Mouse (Mus musculus) ES-E14 (cell line): ENCODE results near the gene Ggt1. TPM values are rescaled to one million over a fixed set of nuclear protein-coding genes. Genes with fewer than 3 reads are reported as not detected.

Experiments
- DNase-seq: peaks from one replicate; pipeline ENCODE4 v3.0.0-alpha.2; 2013; ENCODE audit warnings: low read depth, low spot score
- H3K27ac ChIP-seq: 2 replicates; pipeline ENCODE4 v1.5.1; 2012; ENCODE audit warnings: low read depth, mild to moderate bottlenecking, low read length, moderate library complexity, mixed read lengths; ENCODE audit not compliant: poor library complexity, insufficient read depth, severe bottlenecking
- H3K36me3 ChIP-seq: 2 replicates; pipeline ENCODE4 v1.6.1; 2012; ENCODE audit warnings: mild to moderate bottlenecking, low read length, moderate library complexity, mixed read lengths; ENCODE audit not compliant: control insufficient read depth, poor library complexity, insufficient read depth, severe bottlenecking
- H3K4me1 ChIP-seq, 2 experiments: fragments of 150-350 bp in 1 of 2; sonication (generic) in 1 of 2; 2 replicates each; pipeline ENCODE4 v1.6.1; 2012; ENCODE audit warnings: low read length in 2 of 2, mild to moderate bottlenecking in 1 of 2, mixed read lengths in 1 of 2; ENCODE audit not compliant: control insufficient read depth in 2 of 2, insufficient read depth in 2 of 2, poor library complexity in 1 of 2
- H3K4me3 ChIP-seq, 2 experiments: fragments of 150-350 bp in 1 of 2; sonication (generic) in 1 of 2; 2 replicates each; pipeline ENCODE4 v1.5.1; 2012; ENCODE audit warnings: low read length in 2 of 2, low read depth in 1 of 2, mild to moderate bottlenecking in 1 of 2, mixed read lengths in 1 of 2; ENCODE audit not compliant: insufficient read depth in 1 of 2, poor library complexity in 1 of 2, severe bottlenecking in 1 of 2
- H3K9ac ChIP-seq: 2 replicates; pipeline ENCODE4 v1.6.1; 2012; ENCODE audit warnings: low read depth, mild to moderate bottlenecking, low read length, mixed read lengths; ENCODE audit not compliant: poor library complexity, insufficient read depth, severe bottlenecking
- H3K9me3 ChIP-seq: fragments of 150-350 bp; sonication (generic); 2 replicates; pipeline ENCODE4 v1.6.1; 2012; ENCODE audit warnings: low read depth, mild to moderate bottlenecking, low read length; ENCODE audit not compliant: control insufficient read depth, insufficient read depth
- CHD2 ChIP-seq: IDR thresholded peaks from 2 replicates; pipeline ENCODE4 v1.6.1; 2014; ENCODE audit warnings: mild to moderate bottlenecking, low read depth, low read length, inconsistent platforms
- HCFC1 ChIP-seq: IDR thresholded peaks from 2 replicates; pipeline ENCODE4 v1.6.1; 2012; ENCODE audit warnings: low read length, inconsistent platforms, borderline replicate concordance; ENCODE audit not compliant: insufficient read depth
- MAFK ChIP-seq: IDR thresholded peaks from 2 replicates; pipeline ENCODE4 v1.6.1; 2014; ENCODE audit warnings: mild to moderate bottlenecking, low read depth, low read length, inconsistent platforms; ENCODE audit not compliant: insufficient read depth
- ZC3H11A ChIP-seq: IDR thresholded peaks from 2 replicates; pipeline ENCODE4 v1.6.1; 2012; ENCODE audit warnings: low read depth, mild to moderate bottlenecking, inconsistent platforms, low read length, borderline replicate concordance
- ZNF384 ChIP-seq: IDR thresholded peaks from 2 replicates; pipeline ENCODE4 v1.6.1; 2012; ENCODE audit warnings: low read depth, low read length, inconsistent platforms
- in situ Hi-C, 2 experiments: fragments of 600-800 bp; cut with MboI; formaldehyde crosslinking; loops; one replicate each; pipeline ENCODE4 v1.15.1; 2025; ENCODE audit warnings: low sequenced_read_pairs in 2 of 2, inconsistent platforms in 1 of 2; ENCODE audit not compliant: unreplicated experiment in 2 of 2
- total RNA-seq: library from RNA; depleted of rRNA; stranded (reverse); fragments of 300-350 nt; gene quantifications from 2 replicates; pipeline ENCODE4 v1.2.3, GENCODE M21; 2012

The Ggt1 gene
- total RNA-seq, 1 experiment = 23.6 TPM

DNA sequence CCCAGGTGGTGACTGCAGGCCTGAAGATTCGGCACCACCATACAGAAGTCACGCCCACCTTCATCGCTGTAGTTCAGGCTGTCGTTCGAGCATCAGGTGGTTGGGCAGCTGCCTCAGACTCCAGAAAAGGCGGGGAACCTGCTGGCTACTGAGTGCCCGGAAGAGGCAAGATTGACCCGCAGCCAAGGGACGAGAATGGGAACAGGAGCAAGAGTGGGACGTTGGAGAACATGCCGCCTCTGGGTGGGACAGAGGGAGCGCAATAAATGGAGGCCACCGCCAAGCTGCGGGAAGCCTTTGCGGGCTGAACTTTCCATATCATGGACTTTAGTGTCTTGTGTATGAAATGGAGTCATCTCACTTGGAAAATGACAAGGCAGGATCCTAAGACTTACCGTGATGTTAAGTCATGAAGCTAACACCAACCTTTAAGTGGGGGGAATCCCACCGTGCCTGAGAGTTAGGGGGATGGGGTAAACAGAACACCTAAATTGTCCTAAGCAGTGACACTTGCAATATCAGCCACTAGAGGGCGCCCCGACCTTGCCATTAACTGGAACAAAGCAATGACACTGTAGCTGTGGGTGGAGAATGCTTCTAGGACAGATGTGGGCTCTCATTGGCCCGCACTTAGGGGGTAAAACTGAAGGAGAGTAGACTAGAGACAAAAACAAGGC is 24.6 kb downstream of the Ggt1 start:
- Histone ChIP-seq H3K27ac (no peak overlapping the region), H3K36me3 (no peaks in the 10 kb centered on the region), H3K9ac (no peak overlapping the region), H3K4me1 (peaks cover 0 to 8% of the 10 kb centered on the region in 2 experiments; a peak in 1 of 4 replicates), H3K4me3 (peak overlapping the region in 1 of 2 experiments; percentile 26; a peak in 1 of 4 replicates), H3K9me3 (no peaks in the 10 kb centered on the region)
- DNase-seq = peak; percentile 96
- in situ Hi-C loops = loop anchor here in 1 of 2 experiments (25.0 kb wide), 1 partner anchor 376 kb away; the partner anchor contains the start of gene Gm5134
- TF ChIP-seq CHD2 (no peak), ZC3H11A (peak; percentile 50; the same call in 1 of the 2 replicates)

DNA sequence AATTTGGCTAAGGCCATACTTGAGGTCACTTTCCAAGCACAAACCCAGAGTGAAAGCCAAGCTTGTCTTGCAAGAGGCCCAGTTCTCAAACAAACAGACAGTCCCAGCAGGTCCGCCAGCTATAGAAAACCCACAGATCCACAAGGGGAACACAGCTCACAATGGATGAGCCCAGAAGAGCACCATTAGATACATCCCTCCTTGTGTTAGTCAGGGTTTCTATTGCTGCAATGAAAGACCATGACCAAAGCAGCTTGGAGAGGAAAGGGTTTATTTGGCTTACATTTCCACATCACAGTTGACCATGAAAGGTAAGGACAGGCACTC is 25.1 kb downstream of the Ggt1 start:
- H3K27ac ChIP-seq = no peak overlapping the region
- H3K9me3 ChIP-seq = no peaks in the 10 kb centered on the region
- no peak overlapping the region for H3K9ac ChIP-seq
- no peaks in the 10 kb centered on the region for H3K36me3 ChIP-seq
- in situ Hi-C loops = loop anchor here in 1 of 2 experiments (25.0 kb wide), 1 partner anchor 376 kb away; the partner anchor contains the start of gene Gm5134
- TF ChIP-seq MAFK (no peak), ZNF384 (no peak), ZC3H11A (no peak), HCFC1 (no peak), CHD2 (no peak)
- peaks cover 0 to 8% of the 10 kb centered on the region in 2 experiments; a peak in 1 of 4 replicates for H3K4me1 ChIP-seq
- no peak for DNase-seq
- H3K4me3 ChIP-seq = no peak overlapping the region

DNA sequence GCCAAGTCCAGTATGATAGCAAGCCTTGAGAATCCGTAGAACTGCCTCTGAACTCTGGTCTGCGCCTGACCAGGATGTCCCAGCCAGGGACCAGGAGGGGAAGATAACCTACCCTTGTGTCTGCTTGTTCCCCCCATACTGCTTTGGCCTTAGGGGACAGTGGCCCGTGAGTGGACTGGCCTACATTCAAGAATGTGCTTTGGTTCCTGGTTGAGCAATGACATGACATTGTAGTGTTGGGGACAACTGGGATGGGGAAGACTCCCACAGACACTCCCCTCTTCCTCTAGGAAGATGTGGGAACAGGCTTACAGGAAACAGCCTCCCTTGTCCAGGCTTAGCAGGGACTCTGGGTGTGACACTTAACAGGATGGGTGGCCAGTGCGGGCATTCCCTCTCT is 26.4 kb downstream of the Ggt1 start:
- no peak for DNase-seq
- Histone ChIP-seq H3K9ac (no peak overlapping the region), H3K4me3 (no peak overlapping the region), H3K36me3 (no peaks in the 10 kb centered on the region), H3K4me1 (peaks cover 0 to 8% of the 10 kb centered on the region in 2 experiments; a peak in 1 of 4 replicates), H3K27ac (no peak overlapping the region), H3K9me3 (no peaks in the 10 kb centered on the region)
- TF ChIP-seq ZC3H11A (no peak), MAFK (no peak), HCFC1 (no peak)
- in situ Hi-C loops = loop anchor here in 1 of 2 experiments (25.0 kb wide), 1 partner anchor 375 kb away; the partner anchor contains the start of gene Gm5134

DNA sequence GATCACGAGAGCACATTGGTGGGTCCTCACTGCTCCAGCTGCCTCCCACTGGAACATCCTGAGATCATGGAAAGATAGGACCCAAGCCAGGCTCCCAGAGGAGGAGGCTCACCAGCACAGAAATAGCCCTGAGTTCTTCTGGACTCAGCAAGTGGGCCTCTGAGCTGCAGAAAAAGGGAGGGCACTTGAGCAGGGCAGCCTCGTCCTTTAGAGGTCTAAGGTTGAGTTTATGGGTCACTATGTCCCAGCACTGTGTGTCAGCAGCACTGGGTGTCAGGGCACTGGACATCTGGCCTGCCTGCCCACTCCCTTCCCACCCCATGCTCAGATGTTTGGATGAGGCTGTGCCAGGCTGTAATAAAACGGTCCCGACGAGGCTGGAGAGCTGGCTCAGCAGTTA is 26.9 kb downstream of the Ggt1 start:
- no peak for TF ChIP-seq HCFC1
- TF ChIP-seq MAFK = no peak
- no peak for TF ChIP-seq ZNF384
- no peak for TF ChIP-seq CHD2
- no peak for TF ChIP-seq ZC3H11A
- Histone ChIP-seq H3K9me3 (no peaks in the 10 kb centered on the region), H3K4me3 (no peak overlapping the region), H3K4me1 (peaks cover 0 to 8% of the 10 kb centered on the region in 2 experiments; a peak in 1 of 4 replicates), H3K27ac (no peak overlapping the region), H3K9ac (no peak overlapping the region), H3K36me3 (no peaks in the 10 kb centered on the region)
- DNase-seq = no peak
- in situ Hi-C loops = loop anchor here in 1 of 2 experiments (25.0 kb wide), 1 partner anchor 374 kb away; the partner anchor contains the start of gene Gm5134
